Comparison of ENCODE assay signal across 8 mouse cellular contexts in the genomic region with DNA sequence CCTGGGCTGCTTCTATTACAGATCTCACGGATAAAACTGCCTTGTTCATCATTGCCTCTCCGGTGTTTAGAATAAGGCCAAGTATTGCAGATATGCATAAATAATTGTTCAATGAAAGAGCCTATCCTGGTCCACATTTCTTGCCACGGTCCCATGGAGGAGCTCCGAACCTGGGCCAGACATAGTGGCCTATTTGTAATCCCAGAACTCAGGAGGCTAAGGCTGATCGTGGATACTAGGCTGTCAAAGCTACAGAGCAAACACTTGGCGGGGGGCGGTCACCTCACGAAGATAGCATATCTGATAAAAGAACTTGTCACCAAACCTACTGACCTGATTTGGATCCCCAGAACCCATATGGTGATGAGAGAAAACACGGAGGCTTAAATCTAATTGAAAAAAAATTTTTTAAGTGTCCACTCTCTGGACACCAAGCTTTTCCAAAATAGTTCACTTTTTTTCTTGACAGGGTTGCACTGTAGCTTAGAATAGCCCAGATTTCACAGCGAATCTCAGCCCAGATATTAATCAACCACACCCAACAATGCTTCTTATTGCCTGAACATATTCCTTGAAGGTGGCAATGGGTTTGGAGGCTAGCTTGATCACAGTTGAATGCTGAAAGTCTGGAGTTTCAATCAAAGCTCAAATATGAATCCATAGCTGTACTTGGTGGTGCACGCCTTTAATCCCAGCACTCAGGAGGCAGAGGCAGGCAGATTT. TPM values are rescaled to one million over a fixed set of nuclear protein-coding genes. Genes with fewer than 3 reads are reported as not detected.
DNase-seq lines count a peak whose midpoint lies in the region; ATAC-seq and TF ChIP-seq lines count a peak whose summit lies in the region.

No protein-coding gene starts in this region.

- H3K4me3 ChIP-seq in cerebellum, adult 2 months (replicated peaks; ENCODE audit: insufficient read depth, low read depth, low read length), result peak overlapping the region; percentile 68
- H3K4me3 ChIP-seq in neural tube, embryonic 11.5 days (ENCODE audit: low read depth, low read length), result peak overlapping the region; percentile 87
- peak overlapping the region; percentile 77 for H3K4me3 ChIP-seq in limb, embryonic 12.5 days (replicated peaks)
- H3K4me3 ChIP-seq in small intestine, adult 2 months (ENCODE audit: low read depth, low read length), result peak overlapping the region; percentile 82

- no peaks in the 10 kb centered on the region for H3K27me3 ChIP-seq in cerebellum, adult 2 months (ENCODE audit: control insufficient read depth, insufficient read depth, low read length)
- H3K27me3 ChIP-seq in neural tube, embryonic 11.5 days (ENCODE audit: control insufficient read depth, insufficient read depth, low read length), result no peaks in the 10 kb centered on the region
- no peaks in the 10 kb centered on the region for H3K27me3 ChIP-seq in limb, embryonic 12.5 days
- no peaks in the 10 kb centered on the region for H3K27me3 ChIP-seq in small intestine, adult 2 months (ENCODE audit: control insufficient read depth, insufficient read depth, low read length)

- H3K4me2 ChIP-seq in neural tube, embryonic 11.5 days (ENCODE audit: low read depth), result peak overlapping the region; percentile 59
- H3K4me2 ChIP-seq in limb, embryonic 12.5 days, result peak overlapping the region; percentile 71

- no peak for TF ChIP-seq POLR2A in cerebellum, adult 2 months (IDR thresholded peaks at IDR 0.05; ENCODE audit: borderline replicate concordance, insufficient read depth, low read length)
- no peak for TF ChIP-seq POLR2A in small intestine, adult 2 months (IDR thresholded peaks at IDR 0.05; ENCODE audit: low read depth, low read length)

- WGBS in cerebellum, adult 2 months, result 25% methylated on average over 11 of the region's 11 CpGs
- WGBS in neural tube, embryonic 11.5 days, result 28% methylated on average over 11 of the region's 11 CpGs
- 30% methylated on average over 11 of the region's 11 CpGs for WGBS in limb, embryonic 12.5 days
- 14% methylated on average over 11 of the region's 11 CpGs for WGBS in small intestine, adult 2 months

- 0 out of 2 replicates have a peak, but pooled peaks have one; percentile 37 for ATAC-seq in neural tube, embryonic 11.5 days (ENCODE audit: insufficient read depth, low FRiP score, low TSS enrichment)
- ATAC-seq in limb, embryonic 12.5 days (ENCODE audit: insufficient number of reproducible peaks, insufficient read depth, low FRiP score, low TSS enrichment, low read depth), result no peak; the same call in 1 of the 2 replicates

- no peaks in the 10 kb centered on the region for H3K9me3 ChIP-seq in neural tube, embryonic 11.5 days (ENCODE audit: control insufficient read depth, low read length)
- H3K9me3 ChIP-seq in limb, embryonic 12.5 days, result no peaks in the 10 kb centered on the region

- peaks cover 12% of the 10 kb centered on the region for H3K4me1 ChIP-seq in cerebellum, adult 2 months (ENCODE audit: control insufficient read depth, insufficient read depth, low read length)
- peaks cover 14% of the 10 kb centered on the region for H3K4me1 ChIP-seq in neural tube, embryonic 11.5 days (ENCODE audit: control insufficient read depth, insufficient read depth, low read length)
- peaks cover 34% of the 10 kb centered on the region for H3K4me1 ChIP-seq in limb, embryonic 12.5 days (replicated peaks)
- H3K4me1 ChIP-seq in small intestine, adult 2 months (ENCODE audit: control insufficient read depth, insufficient read depth, insufficient read length, low read length), result peaks cover 10% of the 10 kb centered on the region

- H3K36me3 ChIP-seq in neural tube, embryonic 11.5 days (ENCODE audit: control insufficient read depth, insufficient read depth, low read length), result peaks cover 22% of the 10 kb centered on the region
- peaks cover 68% of the 10 kb centered on the region for H3K36me3 ChIP-seq in limb, embryonic 12.5 days
- peaks cover 49% of the 10 kb centered on the region for H3K36me3 ChIP-seq in small intestine, adult 2 months (ENCODE audit: control insufficient read depth, insufficient read depth, low read length)

- no peak for TF ChIP-seq CTCF in cerebellum, adult 2 months (IDR thresholded peaks at IDR 0.05; ENCODE audit: borderline replicate concordance, insufficient read depth, low read depth, low read length)
- TF ChIP-seq CTCF in small intestine, adult 2 months (IDR thresholded peaks at IDR 0.05; ENCODE audit: extremely low read depth, insufficient read length, insufficient replicate concordance, low read depth, low read length), result no peak

- no peak overlapping the region; the same call in 1 of the 2 replicates for H3K27ac ChIP-seq in cerebellum, adult 2 months (ENCODE audit: insufficient read depth, low read length)
- H3K27ac ChIP-seq in neural tube, embryonic 11.5 days (ENCODE audit: low read depth, low read length), result peak overlapping the region; percentile 89; the same call in 1 of the 2 replicates
- H3K27ac ChIP-seq in limb, embryonic 12.5 days, result peak overlapping the region; percentile 97
- H3K27ac ChIP-seq in small intestine, adult 2 months (ENCODE audit: insufficient read depth, low read depth, low read length), result peak overlapping the region; percentile 72

- no peak for DNase-seq in cerebellum, adult 2 months
- no peak for DNase-seq in cerebellum, postnatal 14 days
- no peak for DNase-seq in neural tube, embryonic 11.5 days (ENCODE audit: low spot score)
- DNase-seq in neural tube, embryonic 10.5 days (ENCODE audit: extremely low spot score, low spot score), result no peak
- no peak for DNase-seq in adrenal gland, postnatal 36 days
- DNase-seq in natural killer cell, adult 2 months (ENCODE audit: low spot score in 2 of 2), result no peak

- H3K9ac ChIP-seq in neural tube, embryonic 11.5 days (ENCODE audit: low read length), result peak overlapping the region; percentile 27
- H3K9ac ChIP-seq in limb, embryonic 12.5 days (replicated peaks), result peak overlapping the region; percentile 51; the same call in 1 of the 2 replicates

RNA-seq across cellular contexts. Expression of a gene that starts 0.6 kb away (rescaled TPM):
- 110 and 119 TPM in 2 replicates for polyA plus RNA-seq in cerebellum, adult 2 months (2012; rRNA removed)
- 318 and 344 TPM in 2 replicates for polyA plus RNA-seq in neural tube, embryonic 11.5 days (2014; fragmentation: Nextera tagmentation; extraction: Ambion mirVana)
- 378 and 401 TPM in 2 replicates for polyA plus RNA-seq in limb, embryonic 12.5 days (2016; fragmentation: Nextera tagmentation; extraction: Ambion mirVana)
- 101 and 199 TPM in 2 replicates for polyA plus RNA-seq in small intestine, adult 2 months (2012; rRNA removed)
- total RNA-seq in adrenal gland, postnatal 36 days (2021), result 10 to 100 TPM; 81.0 to 86.5 TPM

RNA-seq across cellular contexts. Expression of a gene that starts 4.6 kb away (rescaled TPM):
- polyA plus RNA-seq in cerebellum, adult 2 months (2012; rRNA removed), result 193 and 196 TPM in 2 replicates
- 14.3 and 14.4 TPM in 2 replicates for polyA plus RNA-seq in neural tube, embryonic 11.5 days (2014; fragmentation: Nextera tagmentation; extraction: Ambion mirVana)
- 0.19 and 0.33 TPM in 2 replicates for polyA plus RNA-seq in limb, embryonic 12.5 days (2016; fragmentation: Nextera tagmentation; extraction: Ambion mirVana)
- polyA plus RNA-seq in small intestine, adult 2 months (2012; rRNA removed), result 2.2 and 4.1 TPM in 2 replicates
- 10 to 100 TPM; 15.3 to 21.2 TPM for total RNA-seq in adrenal gland, postnatal 36 days (2021)

RNA-seq across cellular contexts. Expression of a gene that starts 11.6 kb away (rescaled TPM):
- polyA plus RNA-seq in cerebellum, adult 2 months (2012; rRNA removed), result 2.2 TPM in 2 replicates
- 0.38 and 0.64 TPM in 2 replicates for polyA plus RNA-seq in neural tube, embryonic 11.5 days (2014; fragmentation: Nextera tagmentation; extraction: Ambion mirVana)
- 0.50 and 0.68 TPM in 2 replicates for polyA plus RNA-seq in limb, embryonic 12.5 days (2016; fragmentation: Nextera tagmentation; extraction: Ambion mirVana)
- polyA plus RNA-seq in small intestine, adult 2 months (2012; rRNA removed), result 1.4 and 2.4 TPM in 2 replicates
- under 1 TPM; 0.46 to 0.70 TPM for total RNA-seq in adrenal gland, postnatal 36 days (2021)

RNA-seq across cellular contexts. Expression of a gene that starts 16.1 kb away (rescaled TPM):
- polyA plus RNA-seq in cerebellum, adult 2 months (2012; rRNA removed), result 628 and 636 TPM in 2 replicates
- 115 and 121 TPM in 2 replicates for polyA plus RNA-seq in neural tube, embryonic 11.5 days (2014; fragmentation: Nextera tagmentation; extraction: Ambion mirVana)
- 104 and 126 TPM in 2 replicates for polyA plus RNA-seq in limb, embryonic 12.5 days (2016; fragmentation: Nextera tagmentation; extraction: Ambion mirVana)
- 153 and 244 TPM in 2 replicates for polyA plus RNA-seq in small intestine, adult 2 months (2012; rRNA removed)
- 100 to 1,000 TPM in 1 of 2 experiments, 10 to 100 TPM in 1; 88.9 to 157 TPM for total RNA-seq in adrenal gland, postnatal 36 days (2021)

RNA-seq across cellular contexts. Expression of a gene that starts 26.7 kb away (rescaled TPM):
- 6.0 and 8.0 TPM in 2 replicates for polyA plus RNA-seq in cerebellum, adult 2 months (2012; rRNA removed)
- polyA plus RNA-seq in neural tube, embryonic 11.5 days (2014; fragmentation: Nextera tagmentation; extraction: Ambion mirVana), result 1.2 and 1.5 TPM in 2 replicates
- polyA plus RNA-seq in limb, embryonic 12.5 days (2016; fragmentation: Nextera tagmentation; extraction: Ambion mirVana), result 1.3 and 2.4 TPM in 2 replicates
- 5.0 and 24.4 TPM in 2 replicates for polyA plus RNA-seq in small intestine, adult 2 months (2012; rRNA removed)
- 1 to 10 TPM; 1.3 to 4.7 TPM for total RNA-seq in adrenal gland, postnatal 36 days (2021)

Comparison
In these comparisons a context has a peak if more than half of its experiments do, and no peak if none do; other contexts are left out.
1. RNA of a gene that starts 4.6 kb away (polyA plus RNA-seq): 193 to 196 TPM in cerebellum, adult 2 months; 14.3 to 14.4 TPM in neural tube, embryonic 11.5 days, 2.2 to 4.1 TPM in small intestine, adult 2 months and 0.19 to 0.33 TPM in limb, embryonic 12.5 days; every median in the first group is over 10 times any median in the second.
2. Peak in every context shown above with its lines, with median percentiles within 50 percentile points of each other: H3K4me3 ChIP-seq.